9 mouse cellular contexts compared by ENCODE assay signal in genomic region chr10:39659411-39660268, GRCm38 (mm10). TPM values are rescaled to one million over a fixed set of nuclear protein-coding genes. Genes with fewer than 3 reads are reported as not detected.
DNase-seq lines count a peak whose midpoint lies in the region; ATAC-seq lines count a peak whose summit lies in the region.
"Had no signal": no experiment of that assay in that cellular context is flagged by ENCODE, and none has a peak within 500 bp of the region (broad histone marks: within the 10 kb centered on the region; RNA-seq: fewer than 3 reads in every experiment).

No protein-coding gene starts in this region.

- H3K9me3 ChIP-seq in forebrain, embryonic 13.5 days (replicated peaks): no peaks in the 10 kb centered on the region
- H3K9me3 ChIP-seq in hindbrain, embryonic 10.5 days: 0 out of 2 replicates have a peak, but pooled peaks cover 4% of the 10 kb centered on the region
- no peaks in the 10 kb centered on the region for H3K9me3 ChIP-seq in midbrain, embryonic 15.5 days
- H3K9me3 ChIP-seq: megakaryocyte, embryonic 14.5 days had no signal

- peak overlapping the region; percentile 95 for H3K27ac ChIP-seq in forebrain, embryonic 13.5 days
- peak overlapping the region; percentile 72 for H3K27ac ChIP-seq in hindbrain, embryonic 10.5 days
- peak overlapping the region; percentile 90 for H3K27ac ChIP-seq in midbrain, embryonic 15.5 days

- peaks cover 42% of the 10 kb centered on the region for H3K4me1 ChIP-seq in forebrain, embryonic 13.5 days
- H3K4me1 ChIP-seq in hindbrain, embryonic 10.5 days (replicated peaks): peaks cover 45% of the 10 kb centered on the region
- H3K4me1 ChIP-seq in midbrain, embryonic 15.5 days: peaks cover 38% of the 10 kb centered on the region

- H3K36me3 ChIP-seq in forebrain, embryonic 13.5 days (ENCODE audit: poor library complexity, severe bottlenecking): peaks cover 11% of the 10 kb centered on the region
- peaks cover 13% of the 10 kb centered on the region for H3K36me3 ChIP-seq in hindbrain, embryonic 10.5 days
- no peaks in the 10 kb centered on the region for H3K36me3 ChIP-seq in midbrain, embryonic 15.5 days (replicated peaks)

- peak; percentile 46 for DNase-seq in ES-CJ7 (ENCODE audit: low read depth, low spot score)
- DNase-seq in hindbrain, embryonic 10.5 days (ENCODE audit: low spot score): peak; percentile 69
- DNase-seq in left cerebral cortex, postnatal 25 days (ENCODE audit: low spot score in 2 of 2): peak; percentile 41 to 65
- no peak for DNase-seq in thymus, postnatal 10 days (ENCODE audit: low spot score in 2 of 2)
- DNase-seq in frontal cortex, postnatal 10 days (ENCODE audit: low spot score in 2 of 2): no peak

- peak overlapping the region; percentile 35 for H3K4me2 ChIP-seq in forebrain, embryonic 13.5 days
- peak overlapping the region; percentile 18; the same call in 1 of the 2 replicates for H3K4me2 ChIP-seq in midbrain, embryonic 15.5 days

- under 1% methylated on average over 11 of the region's 11 CpGs for WGBS in forebrain, embryonic 13.5 days
- 9% methylated on average over 11 of the region's 11 CpGs for WGBS in hindbrain, embryonic 10.5 days
- 4% methylated on average over 11 of the region's 11 CpGs for WGBS in midbrain, embryonic 15.5 days

- H3K4me3 ChIP-seq in forebrain, embryonic 13.5 days: no peak overlapping the region
- H3K4me3 ChIP-seq in hindbrain, embryonic 10.5 days: 0 out of 2 replicates have a peak overlapping the region, but pooled peaks have one; percentile 14
- no peak overlapping the region for H3K4me3 ChIP-seq in midbrain, embryonic 15.5 days
- H3K4me3 ChIP-seq: megakaryocyte, embryonic 14.5 days had no signal

- H3K27me3 ChIP-seq in forebrain, embryonic 13.5 days: no peaks in the 10 kb centered on the region
- 0 out of 2 replicates have a peak, but pooled peaks cover 3% of the 10 kb centered on the region for H3K27me3 ChIP-seq in hindbrain, embryonic 10.5 days (ENCODE audit: insufficient read depth, poor library complexity, severe bottlenecking)
- H3K27me3 ChIP-seq in midbrain, embryonic 15.5 days (replicated peaks): no peaks in the 10 kb centered on the region
- H3K27me3 ChIP-seq: megakaryocyte, embryonic 14.5 days had no signal

- peak; percentile 85 for ATAC-seq in cerebellum, adult (ENCODE audit: insufficient number of reproducible peaks, low FRiP score, low TSS enrichment)
- peak; percentile 92 for ATAC-seq in forebrain, embryonic 13.5 days
- ATAC-seq in midbrain, embryonic 15.5 days (replicated peaks): peak; percentile 89

- H3K9ac ChIP-seq in forebrain, embryonic 13.5 days: peak overlapping the region; percentile 40; the same call in 1 of the 2 replicates
- H3K9ac ChIP-seq in midbrain, embryonic 15.5 days: 0 out of 2 replicates have a peak overlapping the region, but pooled peaks have one; percentile 4

- intact Hi-C loops in left cerebral cortex, postnatal 25 days (cut with DNase I): no loop called here

RNA-seq across cellular contexts. Expression of gene Traf3ip2, which starts 46.9 kb away (rescaled TPM):
- polyA plus RNA-seq in forebrain, embryonic 13.5 days (2015; fragmentation: Nextera tagmentation; extraction: Ambion mirVana): 3.6 and 4.6 TPM in 2 replicates
- 8.3 and 8.8 TPM in 2 replicates for polyA plus RNA-seq in hindbrain, embryonic 10.5 days (2016; fragmentation: Nextera tagmentation; extraction: Ambion mirVana)
- under 1 TPM; 0.43 to 0.92 TPM for total RNA-seq in left cerebral cortex, postnatal 25 days (2021)
- polyA plus RNA-seq in midbrain, embryonic 15.5 days (2015; fragmentation: Nextera tagmentation; extraction: Ambion mirVana): 5.9 and 7.0 TPM in 2 replicates

Comparison
In these comparisons a context has a peak if more than half of its experiments do, and no peak if none do; other contexts are left out.
1. DNase-seq: peak in ES-CJ7 (single experiment), hindbrain, embryonic 10.5 days (single experiment) and left cerebral cortex, postnatal 25 days (2 of 2); none in thymus, postnatal 10 days (0 of 2) and frontal cortex, postnatal 10 days (0 of 2).
2. Peak in every context shown above with its lines, with median percentiles within 50 percentile points of each other: ATAC-seq and H3K27ac ChIP-seq.